Comparison of ENCODE assay signal across 9 mouse cellular contexts in genomic region chr5:115071096-115071901, GRCm38 (mm10). TPM values are rescaled to one million over a fixed set of nuclear protein-coding genes. Genes with fewer than 3 reads are reported as not detected.
A peak's percentile ranks its signal among the peaks of the same experiment; 100 is the strongest.
DNase-seq lines count a peak whose midpoint lies in the region; ATAC-seq and TF ChIP-seq lines count a peak whose summit lies in the region.
"Had no signal": no experiment of that assay in that cellular context is flagged by ENCODE, and none has a peak within 500 bp of the region (broad histone marks: within the 10 kb centered on the region; RNA-seq: fewer than 3 reads in every experiment).

No protein-coding gene starts in this region.

- H3K36me3 ChIP-seq in lung, postnatal 0 days (ENCODE audit: insufficient read depth, low read length), result 0 out of 2 replicates have a peak, but pooled peaks cover 4% of the 10 kb centered on the region
- no peaks in the 10 kb centered on the region for H3K36me3 ChIP-seq in hindbrain, embryonic 16.5 days (ENCODE audit: control insufficient read depth, insufficient read depth, low read length)

- WGBS in lung, postnatal 0 days, result 83% methylated on average over 11 of the region's 11 CpGs
- WGBS in hindbrain, embryonic 16.5 days, result 87% methylated on average over 11 of the region's 11 CpGs

- H3K27ac ChIP-seq in lung, postnatal 0 days (ENCODE audit: low read length), result no peak overlapping the region
- no peak overlapping the region for H3K27ac ChIP-seq in hindbrain, embryonic 16.5 days (ENCODE audit: low read depth, low read length)

- peak; percentile 34 for DNase-seq in lung, postnatal 14 days
- no peak for DNase-seq in lung, postnatal 0 days (ENCODE audit: low spot score)
- peak; percentile 60 for DNase-seq in c-Kit-negative CD71-positive TER-119-positive erythroid progenitor cells, embryonic 14.5 days (ENCODE audit: low read depth, low spot score)
- peak; percentile 36 for DNase-seq in kidney, postnatal 14 days
- DNase-seq in thymus, postnatal 10 days (ENCODE audit: low spot score in 2 of 2), result peak; percentile 13 to 28
- no peak for DNase-seq in layer of hippocampus, postnatal 25 days (ENCODE audit: extremely low spot score in 1 of 2, low spot score in 1 of 2)

- H3K9ac ChIP-seq in lung, postnatal 0 days (replicated peaks; ENCODE audit: low read depth), result no peak overlapping the region
- H3K9ac ChIP-seq in hindbrain, embryonic 16.5 days (ENCODE audit: low read depth, low read length), result no peak overlapping the region

- H3K9me3 ChIP-seq in lung, postnatal 0 days (ENCODE audit: low read length), result no peaks in the 10 kb centered on the region
- no peaks in the 10 kb centered on the region for H3K9me3 ChIP-seq in hindbrain, embryonic 16.5 days (ENCODE audit: control insufficient read depth, low read length)

- no peak for TF ChIP-seq EP300 in lung, postnatal 0 days (IDR thresholded peaks at IDR 0.05)

- H3K27me3 ChIP-seq in lung, postnatal 0 days (replicated peaks; ENCODE audit: insufficient read depth, low read length), result no peaks in the 10 kb centered on the region
- H3K27me3 ChIP-seq in hindbrain, embryonic 16.5 days (replicated peaks; ENCODE audit: control insufficient read depth, insufficient read depth, low read length), result no peaks in the 10 kb centered on the region

- no peak for TF ChIP-seq CTCF in lung, postnatal 0 days (IDR thresholded peaks at IDR 0.05)

- no peak overlapping the region for H3K4me2 ChIP-seq in lung, postnatal 0 days (replicated peaks; ENCODE audit: low read depth, low read length)
- no peak overlapping the region for H3K4me2 ChIP-seq in hindbrain, embryonic 16.5 days (ENCODE audit: low read length)

- ATAC-seq in lung, postnatal 0 days, result no peak
- no peak for ATAC-seq in hindbrain, embryonic 16.5 days

- no peak overlapping the region for H3K4me3 ChIP-seq in lung, postnatal 0 days (ENCODE audit: low read depth, low read length)
- no peak overlapping the region for H3K4me3 ChIP-seq in hindbrain, embryonic 16.5 days (ENCODE audit: low read length)

- peaks cover 17% of the 10 kb centered on the region; the same call in 1 of the 2 replicates for H3K4me1 ChIP-seq in lung, postnatal 0 days (ENCODE audit: insufficient read depth, low read depth, low read length)
- peaks cover 3% of the 10 kb centered on the region; the same call in 1 of the 2 replicates for H3K4me1 ChIP-seq in hindbrain, embryonic 16.5 days (ENCODE audit: control insufficient read depth, insufficient read depth, low read depth, low read length)

RNA-seq across cellular contexts. Expression of gene Gm10401, which starts 26.8 kb away (rescaled TPM):
- polyA plus RNA-seq in lung, postnatal 0 days (2015; fragmentation: Nextera tagmentation; extraction: Ambion mirVana), result 32.4 and 32.5 TPM in 2 replicates
- 32.2 and 35.9 TPM in 2 replicates for polyA plus RNA-seq in hindbrain, embryonic 16.5 days (2015; fragmentation: Nextera tagmentation; extraction: Ambion mirVana)
- total RNA-seq in layer of hippocampus, postnatal 25 days (2021), result not detected
- total RNA-seq: adrenal gland, adult 18-20 months; neutrophil, adult 5-6 weeks had no signal

RNA-seq across cellular contexts. Expression of gene Acads, which starts 47.8 kb away (rescaled TPM):
- polyA plus RNA-seq in lung, postnatal 0 days (2015; fragmentation: Nextera tagmentation; extraction: Ambion mirVana), result 43.6 and 43.9 TPM in 2 replicates
- 20.7 and 22.0 TPM in 2 replicates for polyA plus RNA-seq in hindbrain, embryonic 16.5 days (2015; fragmentation: Nextera tagmentation; extraction: Ambion mirVana)
- 1 to 10 TPM; 8.0 to 8.1 TPM for total RNA-seq in layer of hippocampus, postnatal 25 days (2021)

Comparison
In these comparisons a context has a peak if more than half of its experiments do, and no peak if none do; other contexts are left out.
1. DNase-seq: peak in lung, postnatal 14 days (single experiment), c-Kit-negative CD71-positive TER-119-positive erythroid progenitor cells, embryonic 14.5 days (single experiment), kidney, postnatal 14 days (single experiment) and thymus, postnatal 10 days (2 of 2); none in lung, postnatal 0 days (single experiment) and layer of hippocampus, postnatal 25 days (0 of 2).